Mouse (Mus musculus) fibroblast of lung, adult 2 months (primary cell): ENCODE results near the gene Zfp771.

Source experiments
- DNase-seq: peaks from one replicate; pipeline ENCODE4 v3.0.0-alpha.2; 2011; ENCODE audit warnings: low read depth

The Zfp771 gene

GRCm38 (mm10) chr7:127253821-127254769 is 10.0 kb downstream of the Zfp771 start:
- DNase-seq, result peak; percentile 94

GRCm38 (mm10) chr7:127255008-127255407 is 10.9 kb downstream of the Zfp771 start:
- DNase-seq, result no peak

- no peak for DNase-seq
Measured at GRCm38 (mm10) chr7:127255965-127256364, 11.9 kb downstream of the Zfp771 start.

DNA sequence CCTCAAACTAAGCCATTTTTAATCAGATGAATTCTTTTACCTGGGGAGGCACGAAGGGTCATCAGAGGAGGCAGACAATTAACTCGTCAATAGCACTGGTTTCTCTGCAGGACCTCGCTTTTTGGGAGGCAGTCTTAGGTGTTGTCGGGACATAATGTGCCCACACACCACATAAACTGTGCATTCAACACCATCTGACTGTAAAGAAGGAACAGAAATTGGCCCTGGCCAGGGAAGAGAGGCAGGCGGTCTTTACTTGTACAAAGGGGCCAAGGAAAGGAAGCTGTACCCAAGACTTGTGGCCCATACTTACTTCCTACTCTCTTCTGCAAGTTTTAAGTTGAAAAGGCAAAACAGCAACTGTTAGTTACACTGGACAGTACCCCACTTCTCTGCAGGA is 12.4 kb downstream of the Zfp771 start:
- no peak for DNase-seq

DNA sequence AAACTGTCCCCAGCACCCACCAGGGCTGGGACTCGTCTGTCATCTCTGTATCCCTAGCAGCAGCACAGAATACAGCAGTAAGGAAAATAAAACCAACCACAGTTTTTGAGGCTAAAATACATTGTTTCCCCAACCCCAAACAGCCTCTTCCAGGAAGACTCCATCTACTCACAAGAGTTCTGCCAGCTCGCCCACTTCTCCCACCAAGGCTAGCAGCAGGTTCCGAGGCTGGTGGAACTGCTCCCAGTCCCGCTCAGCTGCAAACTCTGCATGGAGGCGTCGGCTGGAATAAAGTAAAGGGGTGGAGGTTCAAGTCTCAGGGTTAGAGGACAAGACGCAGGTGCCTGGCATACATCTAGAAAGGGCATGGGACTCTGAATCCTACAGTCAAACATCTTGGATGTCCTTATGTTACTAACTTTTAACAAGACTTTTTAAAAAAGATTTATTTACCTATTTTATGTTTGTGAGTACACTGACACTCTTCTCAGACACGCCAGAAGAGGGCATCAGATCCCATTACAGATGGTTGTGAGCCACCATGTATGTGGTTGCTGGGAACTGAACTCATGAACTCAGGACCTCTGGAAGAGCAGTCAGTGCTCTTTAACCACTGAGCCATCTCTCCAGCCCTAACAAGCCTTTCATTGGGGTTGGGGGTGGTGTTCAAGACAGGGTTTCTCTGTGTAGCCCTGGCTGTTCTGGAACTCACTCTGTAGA is 15.3 kb downstream of the Zfp771 start:
- DNase-seq, result no peak

GRCm38 (mm10) chr7:127260309-127261111 is 16.4 kb downstream of the Zfp771 start, which contains the start of gene Dctpp1:
TSS of gene Dctpp1 (minus strand) at chr7:127260709.
- DNase-seq, result peak; percentile 97

- no peak for DNase-seq
Measured at GRCm38 (mm10) chr7:127262218-127262961, 18.3 kb downstream of the Zfp771 start.

DNA sequence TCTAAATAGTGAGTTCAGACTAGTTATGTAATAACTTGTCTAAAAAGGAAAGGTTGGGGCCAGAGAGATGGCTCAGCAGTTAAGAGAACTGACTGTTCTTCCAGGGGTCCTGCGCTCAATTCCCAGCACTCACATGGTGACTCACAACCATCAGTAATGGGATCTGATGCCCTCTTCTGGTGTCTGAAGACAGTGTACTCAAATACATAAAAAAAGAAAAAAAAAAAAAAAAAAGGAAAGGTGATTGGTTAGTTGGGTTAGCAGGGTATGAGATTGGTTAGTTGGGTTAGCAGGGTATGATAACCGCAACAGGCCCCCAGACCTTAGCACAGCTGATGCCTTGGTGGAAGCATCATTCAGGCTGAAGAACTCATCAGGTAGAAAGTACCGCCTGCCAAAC is 19.5 kb downstream of the Zfp771 start:
- DNase-seq, result no peak

GRCm38 (mm10) chr7:127270256-127270655 is 26.2 kb downstream of the Zfp771 start:
- DNase-seq, result peak; percentile 73

DNA sequence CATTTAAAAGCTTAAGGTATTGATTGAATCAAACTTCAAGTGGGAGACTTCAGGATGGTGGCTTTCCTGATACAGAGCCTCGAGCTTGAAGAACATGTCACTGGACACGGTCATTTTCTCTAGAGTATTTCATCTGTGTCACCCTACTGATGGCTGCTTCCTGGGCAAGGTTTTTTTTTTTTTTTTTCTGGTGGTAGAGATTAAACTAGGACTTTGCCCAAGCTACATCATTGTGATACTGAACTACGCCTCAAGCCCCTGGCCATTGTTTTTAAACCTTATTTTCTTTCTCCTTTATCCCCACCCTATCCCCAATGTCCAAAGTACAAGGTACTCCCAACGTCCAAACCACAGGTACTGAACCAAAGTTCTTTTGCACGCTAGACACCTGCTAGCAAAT is 26.6 kb downstream of the Zfp771 start:
- DNase-seq, result no peak

DNA sequence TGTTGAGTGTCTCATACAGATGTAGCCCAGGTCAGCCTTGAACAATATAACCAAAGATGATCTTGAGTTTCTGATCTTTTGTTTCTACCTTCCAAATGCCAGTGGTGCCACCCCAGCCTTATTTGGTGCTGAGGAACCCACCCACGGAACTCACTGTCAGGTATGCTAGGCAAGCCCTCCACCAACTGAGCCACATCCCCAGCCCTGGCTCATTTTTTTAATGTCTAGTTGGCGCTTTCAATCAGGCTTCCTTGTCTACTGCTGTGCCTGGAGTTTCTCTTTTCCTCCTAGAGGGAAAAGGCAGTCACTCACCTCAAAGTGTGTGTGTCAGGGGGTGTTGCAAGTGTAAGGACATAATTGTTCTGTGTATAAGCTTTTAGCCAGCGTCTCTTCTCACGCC is 27.0 kb downstream of the Zfp771 start:
- no peak for DNase-seq

- DNase-seq, result no peak
Measured at GRCm38 (mm10) chr7:127272566-127272965, 28.5 kb downstream of the Zfp771 start.

DNA sequence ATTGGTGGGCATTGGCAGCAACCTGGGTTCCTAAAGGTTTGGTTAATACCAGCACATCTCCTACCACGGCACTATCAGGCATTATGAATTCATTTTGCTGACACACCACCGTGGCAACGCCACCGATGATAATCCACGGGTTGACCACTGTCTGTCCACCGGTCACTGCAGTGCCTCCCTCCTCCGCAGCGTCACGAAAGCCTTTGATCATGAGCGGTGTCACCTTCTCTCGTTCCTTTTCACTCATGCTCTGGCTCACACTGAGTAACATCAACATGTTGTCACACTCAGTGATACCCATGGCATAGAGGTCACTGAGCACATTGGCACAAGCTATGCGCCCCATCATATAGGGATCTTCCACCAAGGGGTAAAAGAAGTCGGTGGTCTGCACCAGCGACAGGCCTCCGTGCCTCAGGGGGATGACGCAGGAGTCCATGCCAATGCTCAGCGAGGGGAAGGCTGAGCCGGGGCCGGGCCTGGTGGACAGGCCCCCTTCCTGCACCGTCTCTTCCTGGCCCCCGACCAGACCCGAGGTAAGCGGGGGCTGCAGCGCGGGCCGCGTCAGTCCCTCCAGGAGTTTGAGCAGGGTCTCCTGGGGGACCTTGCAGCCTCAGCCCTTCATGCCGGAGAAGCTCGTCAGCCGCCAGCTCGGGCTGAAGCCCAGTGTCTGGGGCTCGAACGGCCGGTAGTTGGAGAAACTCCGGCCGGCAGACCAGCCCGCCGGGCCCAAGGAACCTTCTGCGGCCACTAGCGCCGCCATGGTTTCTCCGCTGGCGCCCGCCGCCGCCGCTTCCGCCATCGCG is 29.2 kb downstream of the Zfp771 start:
- no peak for DNase-seq

- peak; percentile 90 for DNase-seq
Measured at GRCm38 (mm10) chr7:127273925-127274789, 30.1 kb downstream of the Zfp771 start, which contains the start of gene Sephs2. TSS of gene Sephs2 (minus strand) at chr7:127274055.

DNA sequence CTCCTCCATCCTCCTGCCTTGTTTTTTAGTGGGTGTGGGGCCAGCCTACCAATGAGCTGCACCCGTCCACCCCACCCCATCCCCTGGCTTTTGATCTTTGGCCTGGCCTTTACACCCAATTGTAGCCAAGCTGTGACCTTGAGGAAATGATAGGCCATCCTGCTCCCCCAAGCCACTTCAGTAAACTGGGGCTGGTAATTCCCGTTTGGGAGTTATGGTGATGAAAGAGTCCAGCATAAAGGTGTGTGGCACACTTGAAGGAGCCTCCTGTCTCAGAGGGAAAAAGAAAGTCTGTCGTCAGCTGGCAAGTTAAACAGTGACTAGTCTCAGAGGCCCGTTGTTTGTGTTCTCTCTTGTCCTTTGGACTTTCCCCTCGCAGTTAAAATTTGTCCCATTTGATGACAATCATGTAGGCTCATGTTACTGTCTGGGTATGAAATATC is 32.5 kb downstream of the Zfp771 start:
- DNase-seq, result no peak

- DNase-seq, result no peak
Measured at GRCm38 (mm10) chr7:127278311-127278710, 34.2 kb downstream of the Zfp771 start.

- no peak for DNase-seq
Measured at GRCm38 (mm10) chr7:127280092-127280491, 36.0 kb downstream of the Zfp771 start.

DNA sequence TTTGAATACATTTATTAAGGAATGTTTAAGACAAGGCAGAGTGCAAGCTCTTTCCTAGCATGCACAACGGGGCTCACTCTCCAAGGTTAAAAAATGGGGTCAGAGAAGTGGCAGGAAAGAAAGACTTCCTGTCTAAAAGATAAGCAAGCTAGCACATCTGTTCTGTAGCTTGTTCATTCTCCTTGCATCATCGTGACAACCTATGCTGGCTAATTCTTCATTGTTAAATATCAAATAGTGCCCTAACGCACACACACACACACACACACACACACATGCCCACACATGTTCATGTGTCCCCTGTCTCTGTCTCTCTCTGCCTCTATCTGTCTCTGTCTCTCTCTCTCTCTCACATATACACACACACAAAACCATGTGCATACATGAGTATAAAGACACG is 37.0 kb downstream of the Zfp771 start:
- no peak for DNase-seq

- DNase-seq, result no peak
Measured at GRCm38 (mm10) chr7:127282190-127282589, 38.1 kb downstream of the Zfp771 start.
